Mouse (Mus musculus): Measurements from ENCODE around the gene Mcm3.

Gene Mcm3

DNA sequence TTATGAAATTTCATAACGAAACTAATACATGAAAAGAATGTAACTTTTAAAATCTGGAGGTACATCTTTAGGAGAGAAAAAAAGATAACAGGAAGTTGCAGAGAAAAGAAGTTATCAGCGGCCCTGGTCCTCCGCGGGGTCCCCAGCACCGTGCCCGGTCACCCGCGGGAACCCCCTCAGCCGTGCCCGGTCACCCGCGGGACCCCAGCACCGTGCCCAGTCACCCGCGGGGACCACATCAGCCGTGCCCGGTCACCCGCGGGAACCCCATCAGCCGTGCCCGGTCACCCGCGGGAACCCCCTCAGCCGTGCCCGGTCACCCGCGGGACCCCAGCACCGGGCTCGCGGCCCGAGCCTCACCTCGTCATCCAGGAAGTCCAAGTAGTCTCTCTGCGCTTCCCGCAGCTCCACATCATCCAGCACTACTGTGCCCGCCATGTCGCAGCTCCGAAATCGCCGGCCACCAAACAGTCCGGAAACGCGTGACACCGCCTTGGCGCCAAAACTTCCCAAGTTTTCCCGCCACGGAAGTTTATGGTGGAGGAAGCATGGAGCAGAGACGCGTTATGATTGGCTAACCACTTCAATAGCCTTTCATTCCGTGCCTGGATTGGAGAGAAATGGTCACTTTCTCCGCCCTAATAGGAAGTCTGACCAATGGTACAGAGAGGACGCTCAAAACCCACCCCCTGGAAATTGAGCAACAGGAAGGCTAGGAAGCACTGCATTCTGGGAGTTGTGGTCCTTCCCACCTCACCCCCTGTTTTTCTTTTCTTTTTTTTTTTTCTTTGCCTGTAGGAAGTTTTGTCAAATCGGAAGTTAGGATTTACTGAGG lies at the start of gene Mcm3:
Gene Mcm3, minus strand, starts transcription at position 542 of the 835 bp plus-strand sequence.
- DNase-seq (ENCODE audit: low spot score), result peak; percentile 94

DNA sequence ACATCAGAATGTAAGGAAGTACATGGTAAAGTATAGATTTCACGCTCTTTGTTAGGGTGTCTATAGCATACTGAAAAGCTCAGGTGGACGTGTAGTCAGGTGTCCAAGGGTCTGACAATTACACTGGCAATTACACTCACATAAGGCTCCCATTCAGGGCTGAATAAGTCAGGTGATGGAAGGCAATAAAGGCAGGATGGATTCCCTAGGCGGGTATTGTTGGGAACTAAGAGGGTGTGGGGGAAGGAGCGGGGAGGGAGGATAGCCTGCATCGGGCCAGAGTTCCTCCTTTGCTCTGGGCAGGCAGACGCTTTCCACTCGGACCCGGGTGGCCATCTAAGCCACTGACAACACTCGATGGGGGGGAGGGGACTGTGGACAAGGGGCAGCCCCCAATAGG lies 47.9 kb upstream of the Mcm3 start:
- no peak for DNase-seq (ENCODE audit: low spot score)

- no peak for DNase-seq (ENCODE audit: low spot score)
These were observed 47.3 kb upstream of the Mcm3 start for GRCm38 (mm10) chr1:20867241-20867902.

DNA sequence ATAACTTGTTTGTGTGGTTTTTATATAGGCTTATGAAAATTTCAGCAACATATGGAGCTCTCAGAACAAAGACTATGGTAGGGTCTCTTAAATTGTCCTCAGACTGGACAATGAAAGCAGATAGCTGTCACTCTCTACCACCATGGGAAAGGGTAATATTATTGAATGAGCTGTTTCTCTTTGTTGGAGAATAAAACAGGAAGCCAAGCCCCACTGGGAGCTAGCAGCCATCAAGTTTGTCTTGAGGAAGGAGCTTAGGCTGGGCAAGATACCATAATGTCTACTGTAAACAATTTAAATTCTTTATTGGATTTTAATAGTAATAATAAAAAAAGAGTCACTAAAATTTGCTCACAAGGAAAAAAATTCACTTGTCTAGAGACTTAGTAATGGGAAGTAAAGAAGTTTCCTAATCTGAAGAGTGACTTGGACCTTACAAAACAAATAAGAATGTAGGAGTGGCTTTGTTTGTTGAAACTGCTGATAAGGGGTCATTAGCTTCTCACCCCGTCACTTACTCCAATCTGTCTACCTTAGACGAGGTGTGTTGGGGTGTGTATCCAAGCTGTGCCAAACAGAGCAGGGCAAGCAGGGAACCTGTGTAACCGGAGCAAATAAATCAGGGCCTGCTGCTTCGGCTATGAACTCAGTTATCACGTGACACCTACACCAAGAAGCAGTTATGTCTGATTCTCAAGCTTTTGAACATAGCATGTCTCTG lies 43.5 kb upstream of the Mcm3 start:
- DNase-seq (ENCODE audit: low spot score), result no peak

DNA sequence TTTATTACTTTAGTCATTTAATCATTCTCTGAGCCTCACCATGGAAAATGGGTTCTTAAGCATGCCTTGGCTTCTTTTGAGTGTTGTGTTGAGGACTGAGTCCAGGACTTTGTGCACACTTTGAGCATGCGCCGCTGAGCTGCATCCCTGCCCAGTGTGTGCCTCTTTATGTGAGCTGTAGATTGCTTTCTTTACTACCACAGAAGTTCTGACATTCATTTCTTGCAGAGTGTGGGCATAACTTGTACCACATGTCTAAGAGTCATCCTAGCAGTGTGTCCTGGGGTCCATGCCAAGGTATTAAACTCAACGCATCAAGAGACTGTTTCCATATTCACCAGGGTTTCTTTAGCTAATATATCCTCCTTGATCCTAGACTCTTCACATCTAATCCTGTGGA lies 41.8 kb upstream of the Mcm3 start:
- DNase-seq (ENCODE audit: low spot score), result no peak

DNA sequence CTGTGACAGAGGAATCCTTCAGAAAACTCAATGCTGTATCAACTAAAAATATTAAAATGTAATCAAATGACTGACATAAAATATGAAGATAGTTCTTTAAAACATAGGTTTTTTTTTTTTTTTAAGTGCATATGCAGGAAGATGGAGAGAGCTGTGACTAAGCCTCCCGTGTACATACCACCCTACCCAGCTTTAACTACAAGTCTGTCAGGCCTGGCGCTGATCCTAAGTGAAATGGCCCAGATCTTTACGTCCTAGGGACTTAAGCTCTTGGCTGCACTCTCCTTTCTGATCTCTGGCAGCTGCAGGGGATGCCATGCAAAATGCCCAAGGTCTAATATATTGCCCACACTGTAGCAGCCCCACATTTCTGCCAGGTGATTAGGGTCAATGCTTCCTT lies 40.7 kb upstream of the Mcm3 start:
- DNase-seq (ENCODE audit: low spot score), result no peak

DNA sequence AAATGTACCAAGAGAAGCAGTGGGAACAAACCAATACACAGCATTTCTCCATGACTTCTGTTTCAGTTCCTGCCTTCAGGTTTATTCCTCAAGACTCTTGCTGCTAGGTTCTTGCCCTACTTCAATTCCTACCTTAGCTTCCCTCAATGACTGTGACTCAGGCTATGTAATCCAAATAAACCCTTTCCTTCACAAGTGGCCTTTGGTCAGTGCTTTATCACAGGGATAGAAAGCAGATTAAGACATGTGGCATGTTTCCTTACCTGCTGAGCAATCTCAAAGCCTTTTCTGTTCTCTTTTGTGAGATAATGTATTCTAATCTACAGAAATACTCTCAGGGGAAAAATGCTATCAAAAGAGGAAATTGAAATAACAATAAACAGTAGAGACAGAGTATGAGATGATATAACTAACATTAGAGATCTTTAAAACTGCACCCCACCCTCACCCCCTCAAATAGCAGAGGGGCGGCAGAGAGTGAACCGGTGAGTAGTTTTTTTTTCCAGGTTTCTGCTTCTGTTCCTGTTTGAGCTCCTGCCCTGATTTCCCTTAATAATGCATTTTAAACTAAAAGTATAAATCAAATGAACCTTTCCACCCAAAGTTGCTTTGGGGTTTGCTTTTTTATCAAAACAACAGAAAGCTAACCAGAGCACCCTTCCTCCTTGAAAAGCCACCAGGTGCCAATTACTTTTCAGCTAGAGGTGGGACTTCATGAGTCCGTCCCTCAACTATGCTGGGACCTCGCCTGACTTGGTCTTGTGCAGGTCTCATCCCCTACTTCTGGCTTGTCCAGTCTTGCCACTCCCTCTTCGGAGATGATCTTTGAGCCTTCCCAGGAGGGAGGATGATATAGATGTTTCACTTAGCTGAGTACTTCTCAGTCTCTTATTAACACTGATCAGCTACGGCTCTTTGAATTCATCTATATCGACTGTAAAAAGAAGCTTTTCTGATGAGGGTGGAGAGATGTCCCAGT lies 37.1 kb upstream of the Mcm3 start:
- DNase-seq (ENCODE audit: low spot score), result no peak

DNA sequence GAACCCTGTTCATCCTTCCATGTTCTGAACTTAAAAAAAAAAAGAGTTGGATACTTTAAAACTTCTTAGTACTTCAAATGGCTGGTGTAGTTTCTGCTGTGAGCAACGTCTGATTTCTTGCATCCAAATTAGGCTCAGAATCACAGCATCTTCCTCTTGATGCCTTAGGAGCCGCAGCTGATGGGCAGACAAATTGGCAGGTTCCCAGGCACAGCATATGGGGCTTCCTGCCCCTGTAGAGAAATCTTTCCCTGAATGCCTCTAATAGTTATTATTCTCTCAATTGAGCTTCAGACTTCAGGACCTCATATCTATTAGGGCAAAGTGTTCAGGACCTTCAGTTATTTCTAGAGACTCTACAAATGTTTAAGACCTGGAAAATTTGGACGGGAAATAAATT lies 19.8 kb upstream of the Mcm3 start:
- peak; percentile 15 for DNase-seq (ENCODE audit: low spot score)

- DNase-seq (ENCODE audit: low spot score), result no peak
These were observed 16.5 kb upstream of the Mcm3 start for GRCm38 (mm10) chr1:20836551-20837125.

GRCm38 (mm10) chr1:20833141-20833511 lies 13.0 kb upstream of the Mcm3 start:
- DNase-seq (ENCODE audit: low spot score), result no peak

GRCm38 (mm10) chr1:20832473-20833140 lies 12.5 kb upstream of the Mcm3 start:
- DNase-seq (ENCODE audit: low spot score), result no peak

DNA sequence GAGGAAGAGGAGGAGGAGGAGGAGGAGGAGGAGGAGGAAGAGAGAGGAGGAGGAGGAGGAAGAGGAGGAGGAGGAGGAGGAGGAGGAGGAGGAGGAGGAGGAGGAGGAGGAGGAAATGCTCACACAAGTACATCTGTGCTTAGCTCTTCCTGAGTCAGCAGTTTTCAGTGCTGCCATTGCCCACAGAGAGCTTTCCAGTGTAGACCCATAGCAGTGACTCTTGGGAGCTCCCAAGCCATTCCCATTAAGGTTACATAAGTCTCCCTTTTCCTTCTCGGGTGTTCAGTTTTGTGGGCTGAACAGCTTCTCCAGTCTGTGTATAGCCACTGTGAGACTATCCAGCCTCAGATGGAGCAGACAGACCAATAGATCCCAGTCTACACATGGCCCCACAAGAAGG lies 10.4 kb upstream of the Mcm3 start:
- DNase-seq (ENCODE audit: low spot score), result no peak

- no peak for DNase-seq (ENCODE audit: low spot score)
These were observed 7.9 kb upstream of the Mcm3 start for GRCm38 (mm10) chr1:20828061-20828460.

GRCm38 (mm10) chr1:20825036-20825435 lies 4.9 kb upstream of the Mcm3 start:
- no peak for DNase-seq (ENCODE audit: low spot score)

- DNase-seq (ENCODE audit: low spot score), result no peak
These were observed 3.8 kb upstream of the Mcm3 start for GRCm38 (mm10) chr1:20823906-20824305.

GRCm38 (mm10) chr1:20823471-20823870 lies 3.4 kb upstream of the Mcm3 start:
- DNase-seq (ENCODE audit: low spot score), result no peak

- no peak for DNase-seq (ENCODE audit: low spot score)
These were observed 847 bp upstream of the Mcm3 start for GRCm38 (mm10) chr1:20820959-20821358.

GRCm38 (mm10) chr1:20817596-20817995 lies 2.5 kb downstream of the Mcm3 start:
- DNase-seq (ENCODE audit: low spot score), result no peak

DNA sequence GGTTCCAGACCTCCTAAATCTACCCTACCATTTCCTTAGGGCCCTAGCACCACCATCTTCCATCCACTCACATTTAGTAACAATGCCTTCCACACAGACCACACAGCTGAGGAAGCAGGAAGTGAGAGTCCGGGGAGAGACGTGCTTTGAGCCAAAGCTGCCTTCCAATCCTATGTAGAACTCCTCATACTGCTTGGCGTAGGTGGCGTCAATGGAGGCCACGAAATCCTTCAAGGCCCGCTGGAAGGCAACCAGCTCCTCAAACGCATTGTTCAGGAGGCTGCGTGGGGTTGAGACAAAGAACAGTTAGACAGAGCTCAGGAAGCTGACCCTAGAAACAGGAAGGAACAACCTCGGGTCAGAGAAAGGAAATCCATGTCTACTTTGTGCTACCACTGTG lies 2.9 kb downstream of the Mcm3 start:
- no peak for DNase-seq (ENCODE audit: low spot score)

DNA sequence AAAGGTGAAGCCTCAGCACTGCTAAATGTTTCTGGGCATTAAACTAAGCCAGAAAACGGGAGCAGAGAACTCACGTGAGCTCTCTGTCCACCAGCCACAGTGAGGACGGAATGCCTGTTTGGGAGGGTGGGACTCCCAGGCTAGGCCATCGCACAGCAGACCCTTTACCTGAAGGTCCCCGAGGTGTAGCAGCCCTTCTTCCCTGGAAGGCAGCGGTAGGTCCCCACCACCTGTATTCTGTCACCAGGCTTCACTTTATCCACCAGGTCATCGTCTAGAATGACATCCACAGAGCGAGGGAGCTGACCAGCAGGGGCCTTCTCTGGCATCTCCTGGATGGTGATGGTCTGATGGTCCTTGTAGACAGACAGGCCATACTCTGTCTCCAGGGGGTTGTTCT lies 5.6 kb downstream of the Mcm3 start:
- DNase-seq (ENCODE audit: low spot score), result no peak

DNA sequence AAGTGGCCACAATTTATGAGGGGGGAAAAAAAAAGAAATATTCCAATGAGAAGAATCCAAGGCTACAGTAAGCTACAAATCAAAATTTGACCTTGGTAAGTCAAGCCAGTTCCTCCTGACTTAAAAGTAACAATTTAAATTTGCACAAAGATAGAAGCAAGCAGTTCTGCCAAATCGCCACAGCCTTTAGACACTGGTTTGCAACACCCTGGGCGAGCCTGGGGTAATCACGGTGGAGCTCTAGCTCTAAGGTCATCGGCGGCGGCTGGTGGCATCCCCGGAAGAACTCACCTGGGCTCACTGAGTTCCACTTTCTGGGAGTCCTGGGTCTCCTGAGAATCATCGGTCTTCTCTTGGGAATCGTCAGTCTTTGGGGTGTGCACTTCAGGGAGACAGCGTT lies 15.6 kb downstream of the Mcm3 start:
- no peak for DNase-seq (ENCODE audit: low spot score)
